Mouse (Mus musculus) forebrain, embryonic 14.5 days (tissue): ENCODE measurements around the gene Ypel2. TPM values are rescaled to one million over a fixed set of nuclear protein-coding genes. Genes with fewer than 3 reads are reported as not detected.
A peak's percentile ranks its signal among the peaks of the same experiment; 100 is the strongest.

Source experiments
- ATAC-seq: fragments of 200-750 bp; cut with Nextera tagmentation; 2 replicates; pipeline ENCODE4 v1.8.0; 2017; ENCODE audit warnings: mild to moderate bottlenecking, moderate library complexity
- DNase-seq: peaks from one replicate; pipeline ENCODE4 v3.0.0-alpha.2; 2015; ENCODE audit warnings: low spot score
- H3K27ac ChIP-seq: fragments of 300-500 bp; sonication (generic); 2 replicates; pipeline ENCODE4 v1.5.1; 2014; ENCODE audit warnings: low read depth, mild to moderate bottlenecking, control low read depth, low read length, moderate library complexity
- H3K27me3 ChIP-seq: fragments of 300-500 bp; sonication (generic); replicated peaks from 2 replicates; pipeline ENCODE4 v1.6.1; 2014; ENCODE audit warnings: low read length, control low read depth, mixed read lengths; ENCODE audit not compliant: control insufficient read depth, insufficient read depth
- H3K36me3 ChIP-seq: fragments of 300-500 bp; sonication (generic); 2 replicates; pipeline ENCODE4 v1.6.1; 2014; ENCODE audit warnings: low read length, control low read depth; ENCODE audit not compliant: control insufficient read depth, insufficient read depth
- H3K4me1 ChIP-seq: fragments of 300-500 bp; sonication (generic); 2 replicates; pipeline ENCODE4 v1.6.1; 2014; ENCODE audit warnings: antibody characterized with exemption, low read length, control low read depth; ENCODE audit not compliant: control insufficient read depth, insufficient read depth
- H3K4me2 ChIP-seq: fragments of 300-500 bp; sonication (generic); 2 replicates; pipeline ENCODE4 v1.6.1; 2014; ENCODE audit warnings: mild to moderate bottlenecking, control low read depth, low read length
- H3K4me3 ChIP-seq: fragments of 300-500 bp; sonication (generic); 2 replicates; pipeline ENCODE4 v1.5.1; 2014; ENCODE audit warnings: low read depth, low read length, control low read depth
- H3K9ac ChIP-seq: fragments of 300-500 bp; sonication (generic); 2 replicates; pipeline ENCODE4 v1.6.1; 2014; ENCODE audit warnings: mild to moderate bottlenecking, low read length, control low read depth, moderate library complexity
- H3K9me3 ChIP-seq: fragments of 300-500 bp; sonication (generic); replicated peaks from 2 replicates; pipeline ENCODE4 v1.6.1; 2016; ENCODE audit warnings: low read length, control low read depth, mixed read lengths; ENCODE audit not compliant: control insufficient read depth
- WGBS: fragments of 180-500 bp; shearing (Covaris S2); extraction: QIAGEN DNeasy Blood & Tissue Kit; methylation state at CpG from one replicate; pipeline ENCODE4 v1.1.7; 2014; 5-methylcytosine and 5-hydroxymethylcytosine counted together
- polyA plus RNA-seq: library from polyadenylated mRNA; unstranded; fragments of >200 nt; fragmentation: Nextera tagmentation; extraction: Ambion mirVana; gene quantifications from 2 replicates; pipeline ENCODE4 v1.2.1, GENCODE M21; 2014

The Ypel2 gene
- polyA plus RNA-seq, 1 experiment from 2014 or later = 6.0 TPM

- H3K36me3 ChIP-seq = no peaks in the 10 kb centered on the region
- DNase-seq (no peak), ATAC-seq (no peak)
- H3K27me3 ChIP-seq = no peaks in the 10 kb centered on the region
- H3K27ac ChIP-seq = no peak overlapping the region
- H3K9me3 ChIP-seq = no peaks in the 10 kb centered on the region
- no peaks in the 10 kb centered on the region; the same call in 1 of the 2 replicates for H3K4me1 ChIP-seq
- no peak overlapping the region for H3K4me2 ChIP-seq
- H3K9ac ChIP-seq = no peak overlapping the region
- H3K4me3 ChIP-seq = no peak overlapping the region
- WGBS = 54% methylated on average over 9 of the region's 9 CpGs
Measured at GRCm38 (mm10) chr11:86895156-86895555, 98.4 kb downstream of the Ypel2 start.

- WGBS = 6% methylated on average over 19 of the region's 19 CpGs
- peak overlapping the region; percentile 59 for H3K9ac ChIP-seq
- peak; percentile 93 for ATAC-seq
- H3K36me3 ChIP-seq = no peaks in the 10 kb centered on the region
- peak overlapping the region; percentile 68 for H3K4me2 ChIP-seq
- H3K27ac ChIP-seq = no peak overlapping the region
- H3K4me3 ChIP-seq = peak overlapping the region; percentile 37
- H3K4me1 ChIP-seq = no peaks in the 10 kb centered on the region; the same call in 1 of the 2 replicates
- no peaks in the 10 kb centered on the region for H3K27me3 ChIP-seq
- H3K9me3 ChIP-seq = no peaks in the 10 kb centered on the region
- peak; percentile 86 for DNase-seq
Measured at GRCm38 (mm10) chr11:86894171-86894577, 99.3 kb downstream of the Ypel2 start.

GRCm38 (mm10) chr11:86892996-86893670 lies 100.4 kb downstream of the Ypel2 start:
- H3K4me2 ChIP-seq = no peak overlapping the region; the same call in 1 of the 2 replicates

More at GRCm38 (mm10) chr11:86892996-86893670, 100.4 kb downstream of the Ypel2 start:
- no peaks in the 10 kb centered on the region; the same call in 1 of the 2 replicates for H3K4me1 ChIP-seq
- no peaks in the 10 kb centered on the region for H3K36me3 ChIP-seq
- no peak for DNase-seq
- H3K27ac ChIP-seq = no peak overlapping the region
- no peak for ATAC-seq
- no peaks in the 10 kb centered on the region for H3K9me3 ChIP-seq
- no peaks in the 10 kb centered on the region for H3K27me3 ChIP-seq
- H3K9ac ChIP-seq = no peak overlapping the region
- 59% methylated on average over 15 of the region's 15 CpGs for WGBS
- H3K4me3 ChIP-seq = no peak overlapping the region

Other genes starting within 250 kb of the Ypel2 start
- 138 and 159 TPM in 2 replicates for gene Cltc, start 236.1 kb downstream of the Ypel2 start, polyA plus RNA-seq
- 33.2 and 34.1 TPM in 2 replicates for gene Dhx40, start 186.0 kb downstream of the Ypel2 start, polyA plus RNA-seq
- gene Gdpd1, start 80.4 kb upstream of the Ypel2 start, polyA plus RNA-seq = 188 and 197 TPM in 2 replicates
- gene Smg8, start 93.1 kb upstream of the Ypel2 start, polyA plus RNA-seq = 22.3 and 25.0 TPM in 2 replicates
- 5.8 and 7.0 TPM in 2 replicates for gene Prr11, start 115.0 kb upstream of the Ypel2 start, polyA plus RNA-seq
- gene Ska2, start 115.5 kb upstream of the Ypel2 start, polyA plus RNA-seq = 71.4 and 73.8 TPM in 2 replicates
- gene Trim37, start 133.4 kb upstream of the Ypel2 start, polyA plus RNA-seq = 88.1 and 89.7 TPM in 2 replicates